Mouse (Mus musculus) ES-E14 (cell line): ENCODE results near the gene 1190005I06Rik.

Experiments
- MAFK ChIP-seq: IDR thresholded peaks from 2 replicates; pipeline ENCODE4 v1.6.1; 2014; ENCODE audit warnings: mild to moderate bottlenecking, low read depth, low read length, inconsistent platforms; ENCODE audit not compliant: insufficient read depth
- ZNF384 ChIP-seq: IDR thresholded peaks from 2 replicates; pipeline ENCODE4 v1.6.1; 2012; ENCODE audit warnings: low read depth, low read length, inconsistent platforms

DNA sequence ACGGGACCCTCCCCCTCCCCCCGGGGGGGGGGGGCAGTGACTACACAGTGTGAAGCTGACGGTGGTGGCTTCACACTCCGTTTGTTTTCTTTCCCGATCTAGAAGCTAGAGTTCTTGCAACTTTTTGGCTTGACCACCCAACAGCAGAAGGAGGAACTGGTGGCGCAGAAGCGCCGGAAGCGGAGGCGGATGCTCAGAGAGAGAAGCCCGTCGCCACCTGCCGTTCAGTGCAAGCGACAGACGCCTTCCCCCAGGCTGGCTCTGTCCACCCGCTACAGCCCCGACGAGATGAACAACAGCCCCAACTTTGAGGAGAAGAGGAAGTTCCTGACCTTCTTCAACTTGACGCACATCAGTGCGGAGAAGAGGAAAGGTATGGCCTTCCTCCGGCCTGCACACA is 74.9 kb downstream of the 1190005I06Rik start:
- TF ChIP-seq ZNF384 (no peak), MAFK (no peak)
